Mouse (Mus musculus): ENCODE measurements around the gene Xxylt1. TPM values are rescaled to one million over a fixed set of nuclear protein-coding genes. Genes with fewer than 3 reads are reported as not detected.

Xxylt1 gene
- total and polyA plus RNA-seq, 3 experiments = 10.5 to 13.5 (median 11.5) TPM

- H3K9ac ChIP-seq (ENCODE audit: low read depth, low read length) = no peak overlapping the region
- no peak for DNase-seq
- no peaks in the 10 kb centered on the region for H3K36me3 ChIP-seq (ENCODE audit: control insufficient read depth, insufficient read depth, low read length)
- H3K4me3 ChIP-seq = no peak overlapping the region
- no peaks in the 10 kb centered on the region for H3K27me3 ChIP-seq (ENCODE audit: control insufficient read depth, insufficient read depth, low read length)
- WGBS = 80% methylated on average over 6 of the region's 6 CpGs
- H3K4me1 ChIP-seq (ENCODE audit: control insufficient read depth, insufficient read depth, low read length) = peaks cover 10% of the 10 kb centered on the region
- no peaks in the 10 kb centered on the region for H3K79me2 ChIP-seq (replicated peaks; ENCODE audit: control insufficient read depth, insufficient read depth, low read length)
- TF ChIP-seq EP300 (IDR thresholded peaks at IDR 0.05; ENCODE audit: insufficient read depth, low read depth, low read length) (no peak), CTCF (IDR thresholded peaks at IDR 0.05) (no peak), POLR2A (IDR thresholded peaks at IDR 0.05; ENCODE audit: insufficient read depth, low read depth, low read length) (no peak)
- H3K27ac ChIP-seq = no peak overlapping the region
- intact Hi-C loops (cut with DNase I) = no loop called here
Measured at GRCm38 (mm10) chr16:30936471-30936870, 144.8 kb downstream of the Xxylt1 start.

DNA sequence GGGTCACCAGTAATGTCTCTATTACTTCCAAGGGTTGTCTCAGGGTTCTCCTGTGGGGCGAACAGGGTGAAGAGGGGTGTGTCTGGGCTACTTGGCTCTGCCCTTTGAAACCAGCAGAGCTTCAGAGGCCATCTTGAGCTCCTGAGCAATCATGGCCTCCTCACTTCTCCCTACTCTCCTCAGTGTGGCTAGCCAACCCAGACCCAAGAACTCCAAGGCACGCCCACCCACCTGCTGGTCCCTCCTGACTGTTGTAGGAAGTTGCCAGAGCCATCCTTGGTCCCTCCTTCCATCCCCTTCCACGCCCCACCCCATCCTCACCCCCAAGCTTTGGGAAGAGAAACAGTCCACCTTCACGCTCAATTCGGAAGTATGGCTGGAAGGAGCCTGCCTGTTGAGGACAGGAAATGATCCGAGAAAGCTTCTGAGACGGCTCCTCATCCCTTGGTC is 145.2 kb downstream of the Xxylt1 start:
- WGBS = 88% methylated on average over 7 of the region's 7 CpGs

GRCm38 (mm10) chr16:30934967-30935690 is 146.1 kb downstream of the Xxylt1 start:
- H3K36me3 ChIP-seq (ENCODE audit: control insufficient read depth, insufficient read depth, low read length) = no peaks in the 10 kb centered on the region
- intact Hi-C loops (cut with DNase I) = loop anchor here (5.0 kb wide), 1 partner anchor 138 kb away; no protein-coding TSS in a partner anchor
- no peaks in the 10 kb centered on the region for H3K79me2 ChIP-seq (replicated peaks; ENCODE audit: control insufficient read depth, insufficient read depth, low read length)
- no peak overlapping the region for H3K9ac ChIP-seq (ENCODE audit: low read depth, low read length)
- peaks cover 9% of the 10 kb centered on the region for H3K4me1 ChIP-seq (ENCODE audit: control insufficient read depth, insufficient read depth, low read length)
- peak overlapping the region; percentile 64 for H3K27ac ChIP-seq
- no peak for TF ChIP-seq CTCF (IDR thresholded peaks at IDR 0.05)
- no peak for TF ChIP-seq POLR2A (IDR thresholded peaks at IDR 0.05; ENCODE audit: insufficient read depth, low read depth, low read length)
- TF ChIP-seq EP300 (IDR thresholded peaks at IDR 0.05; ENCODE audit: insufficient read depth, low read depth, low read length) = no peak
- no peak for DNase-seq
- no peak overlapping the region for H3K4me3 ChIP-seq
- no peaks in the 10 kb centered on the region for H3K27me3 ChIP-seq (ENCODE audit: control insufficient read depth, insufficient read depth, low read length)
- whole genome bisulfite sequencing = 45% methylated on average over 15 of the region's 15 CpGs

More for the DNA sequence above, 145.2 kb downstream of the Xxylt1 start:
- no peaks in the 10 kb centered on the region for H3K27me3 ChIP-seq (ENCODE audit: control insufficient read depth, insufficient read depth, low read length)
- H3K79me2 ChIP-seq (replicated peaks; ENCODE audit: control insufficient read depth, insufficient read depth, low read length) = no peaks in the 10 kb centered on the region
- no peak overlapping the region for H3K4me3 ChIP-seq
- H3K27ac ChIP-seq = no peak overlapping the region
- TF ChIP-seq EP300 (IDR thresholded peaks at IDR 0.05; ENCODE audit: insufficient read depth, low read depth, low read length) (no peak), POLR2A (IDR thresholded peaks at IDR 0.05; ENCODE audit: insufficient read depth, low read depth, low read length) (no peak), CTCF (IDR thresholded peaks at IDR 0.05) (no peak)
- H3K36me3 ChIP-seq (ENCODE audit: control insufficient read depth, insufficient read depth, low read length) = no peaks in the 10 kb centered on the region
- no peak for DNase-seq
- intact Hi-C loops (cut with DNase I) = no loop called here
- peaks cover 10% of the 10 kb centered on the region for H3K4me1 ChIP-seq (ENCODE audit: control insufficient read depth, insufficient read depth, low read length)
- H3K9ac ChIP-seq (ENCODE audit: low read depth, low read length) = no peak overlapping the region

- intact Hi-C loops (cut with DNase I) = loop anchor here (5.0 kb wide), 1 partner anchor 137 kb away; no protein-coding TSS in a partner anchor
Measured at GRCm38 (mm10) chr16:30934205-30934780, 146.9 kb downstream of the Xxylt1 start.

DNA sequence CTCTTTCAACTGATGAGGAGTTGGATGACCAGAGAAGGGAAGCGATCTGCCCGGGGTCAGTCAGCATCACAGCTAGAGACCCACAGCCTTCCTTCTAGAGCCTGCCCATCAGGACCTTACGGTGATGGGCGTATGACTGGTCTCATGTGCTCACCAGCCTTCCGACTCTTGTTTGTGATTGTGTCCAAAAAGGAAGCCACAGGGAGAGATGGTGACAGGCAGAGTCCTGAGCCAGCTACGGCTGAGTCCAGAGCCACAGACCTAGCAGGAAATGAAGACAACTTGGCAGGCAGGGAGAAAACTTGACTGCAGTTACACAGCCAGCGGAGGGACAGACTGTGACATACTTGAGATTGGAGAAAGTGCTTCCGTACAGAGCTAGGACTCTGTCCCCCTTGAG is 147.9 kb downstream of the Xxylt1 start:
- peaks cover 7% of the 10 kb centered on the region for H3K4me1 ChIP-seq (ENCODE audit: control insufficient read depth, insufficient read depth, low read length)
- no peaks in the 10 kb centered on the region for H3K79me2 ChIP-seq (replicated peaks; ENCODE audit: control insufficient read depth, insufficient read depth, low read length)
- H3K36me3 ChIP-seq (ENCODE audit: control insufficient read depth, insufficient read depth, low read length) = no peaks in the 10 kb centered on the region
- intact Hi-C loops (cut with DNase I) = loop anchor here (2.0 to 5.0 kb wide), 2 partner anchors 61 to 136 kb away; no protein-coding TSS in a partner anchor
- 0 out of 2 replicates have a peak, but pooled peaks have one; percentile 38 for TF ChIP-seq EP300 (IDR thresholded peaks at IDR 0.05; ENCODE audit: insufficient read depth, low read depth, low read length)
- TF ChIP-seq POLR2A (IDR thresholded peaks at IDR 0.05; ENCODE audit: insufficient read depth, low read depth, low read length) = no peak
- H3K4me3 ChIP-seq = no peak overlapping the region
- H3K9ac ChIP-seq (ENCODE audit: low read depth, low read length) = no peak overlapping the region
- H3K27me3 ChIP-seq (ENCODE audit: control insufficient read depth, insufficient read depth, low read length) = no peaks in the 10 kb centered on the region
- peak overlapping the region; percentile 52 for H3K27ac ChIP-seq
- peak in 1 of 2 experiments; percentile 36 for DNase-seq
- 54% methylated on average over 8 of the region's 8 CpGs for WGBS

More at GRCm38 (mm10) chr16:30934205-30934780, 146.9 kb downstream of the Xxylt1 start:
- TF ChIP-seq CTCF (IDR thresholded peaks at IDR 0.05) (no peak), EP300 (IDR thresholded peaks at IDR 0.05; ENCODE audit: insufficient read depth, low read depth, low read length) (no peak), POLR2A (IDR thresholded peaks at IDR 0.05; ENCODE audit: insufficient read depth, low read depth, low read length) (no peak)
- no peak for DNase-seq
- no peaks in the 10 kb centered on the region for H3K27me3 ChIP-seq (ENCODE audit: control insufficient read depth, insufficient read depth, low read length)
- WGBS = 74% methylated on average over 11 of the region's 11 CpGs
- H3K9ac ChIP-seq (ENCODE audit: low read depth, low read length) = no peak overlapping the region
- no peaks in the 10 kb centered on the region for H3K36me3 ChIP-seq (ENCODE audit: control insufficient read depth, insufficient read depth, low read length)
- no peaks in the 10 kb centered on the region for H3K79me2 ChIP-seq (replicated peaks; ENCODE audit: control insufficient read depth, insufficient read depth, low read length)
- peaks cover 7% of the 10 kb centered on the region for H3K4me1 ChIP-seq (ENCODE audit: control insufficient read depth, insufficient read depth, low read length)
- peak overlapping the region; percentile 64 for H3K27ac ChIP-seq
- no peak overlapping the region for H3K4me3 ChIP-seq

Measured in heart, adult 2 months (tissue).